Mouse (Mus musculus): ENCODE data around the gene Usp5.
A peak's percentile ranks its signal among the peaks of the same experiment; 100 is the strongest.

Usp5 gene

DNA sequence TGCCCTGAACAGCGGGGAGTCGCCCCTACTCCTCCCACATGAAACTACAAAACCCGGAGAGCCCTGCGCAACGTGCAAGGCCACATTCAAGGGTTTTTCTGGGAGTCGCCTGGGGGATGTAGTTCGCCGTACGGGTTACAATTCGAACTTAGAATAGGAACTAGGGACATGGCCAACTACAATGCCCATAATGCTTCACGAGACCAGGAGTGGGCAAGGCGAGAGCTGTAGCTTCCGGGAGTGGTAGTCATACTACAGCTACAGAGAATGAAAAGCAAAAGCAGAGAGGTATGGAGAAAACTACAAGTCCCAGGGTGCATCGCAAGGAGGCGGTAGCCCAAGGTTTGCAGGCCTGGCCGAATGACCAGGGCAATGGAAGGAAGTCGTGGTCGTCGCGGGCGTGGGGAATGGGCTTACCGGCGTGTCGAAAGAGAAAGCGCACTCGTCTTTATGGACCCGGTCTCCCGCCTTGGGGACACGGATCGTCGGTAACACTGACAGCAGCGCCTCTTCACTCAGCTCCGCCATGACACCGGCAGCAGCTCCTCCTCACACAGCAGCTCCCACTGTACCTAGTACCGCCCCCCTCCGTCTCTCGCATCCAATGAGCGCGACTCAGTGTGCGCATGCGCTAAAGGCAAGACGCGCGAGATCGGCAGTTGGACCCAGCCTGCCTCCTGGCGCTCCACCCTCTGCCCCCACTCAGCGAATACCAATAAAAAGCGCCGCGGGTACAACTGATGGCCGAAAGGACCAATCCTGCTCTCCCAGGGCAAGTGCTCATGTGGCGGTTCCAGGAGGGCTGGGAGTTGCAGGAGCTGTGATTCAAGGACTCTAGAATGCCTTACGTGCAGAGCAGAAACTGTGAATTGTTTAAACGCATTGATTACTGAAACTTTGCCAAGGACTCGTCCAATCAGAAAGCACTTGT, at the start of gene Usp5, which contains the start of gene Cdca3:
Gene Usp5, minus strand, starts transcription at position 617 of the 931 bp plus-strand sequence.
Gene Cdca3, plus strand, starts transcription at position 680 of the 931 bp plus-strand sequence.
- DNase-seq (ENCODE audit: low spot score), result peak; percentile 99

DNA sequence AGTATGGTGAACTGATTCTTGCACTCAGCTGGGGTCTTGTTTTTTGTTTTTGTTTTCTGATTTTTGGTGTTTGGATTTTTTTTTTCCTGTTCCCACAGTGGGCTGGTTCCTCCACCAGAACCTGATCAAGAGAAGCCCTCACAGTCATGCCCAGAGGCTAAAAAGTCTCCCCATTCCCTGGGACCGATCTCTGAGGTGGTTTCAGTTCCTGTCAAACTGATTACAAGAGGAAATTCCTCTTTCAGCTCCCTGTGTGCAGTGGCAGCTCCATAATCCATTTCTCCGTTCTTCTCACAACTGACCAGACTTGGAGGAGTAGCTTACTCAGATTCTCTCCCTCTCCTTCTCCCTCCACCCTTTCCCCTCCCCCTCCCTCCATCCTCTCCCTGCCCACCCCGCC, 45.1 kb upstream of the Usp5 start:
- no peak for DNase-seq (ENCODE audit: low spot score)

GRCm38 (mm10) chr6:124866560-124866959, 37.3 kb upstream of the Usp5 start:
- DNase-seq (ENCODE audit: low spot score), result no peak

DNA sequence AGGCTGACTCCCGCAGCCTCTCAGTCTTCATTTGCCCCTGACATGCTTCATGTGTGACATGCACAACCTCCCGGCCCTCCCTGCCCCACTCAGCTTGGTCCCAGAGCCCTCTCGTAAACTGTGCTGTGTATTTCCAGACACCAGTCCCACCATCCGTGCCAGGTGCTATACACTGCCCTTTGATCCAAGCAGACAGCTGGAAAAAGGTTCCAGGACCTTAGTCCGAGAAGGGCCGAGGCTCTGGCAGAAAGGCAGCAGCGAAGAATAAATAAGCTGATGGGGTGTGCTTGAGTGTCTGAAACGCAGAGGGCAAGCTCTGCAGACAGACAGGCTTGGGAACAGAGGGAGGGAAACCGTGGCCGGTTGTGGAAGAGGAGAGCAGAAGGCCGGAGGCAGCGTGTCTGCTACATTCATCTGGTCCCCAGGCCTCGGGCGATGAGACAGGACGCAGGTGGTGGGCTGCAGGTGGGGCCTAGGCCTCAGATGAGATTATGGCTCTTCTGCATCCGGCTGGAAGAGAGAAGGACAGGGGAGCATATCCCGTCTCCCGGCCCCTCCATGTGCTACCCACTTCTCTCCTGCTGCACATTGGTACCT, 36.6 kb upstream of the Usp5 start:
- no peak for DNase-seq (ENCODE audit: low spot score)

- DNase-seq (ENCODE audit: low spot score), result no peak
These were observed 34.5 kb upstream of the Usp5 start, which contains the start of gene Gpr162 for GRCm38 (mm10) chr6:124863658-124864298. Gpr162 (minus strand) TSS chr6:124863983.

- DNase-seq (ENCODE audit: low spot score), result no peak
These were observed 33.9 kb upstream of the Usp5 start for GRCm38 (mm10) chr6:124863125-124863657.

GRCm38 (mm10) chr6:124862406-124863124, 33.3 kb upstream of the Usp5 start:
- no peak for DNase-seq (ENCODE audit: low spot score)

GRCm38 (mm10) chr6:124861802-124862201, 32.5 kb upstream of the Usp5 start:
- DNase-seq (ENCODE audit: low spot score), result no peak

GRCm38 (mm10) chr6:124861266-124861665, 32.0 kb upstream of the Usp5 start:
- no peak for DNase-seq (ENCODE audit: low spot score)

DNA sequence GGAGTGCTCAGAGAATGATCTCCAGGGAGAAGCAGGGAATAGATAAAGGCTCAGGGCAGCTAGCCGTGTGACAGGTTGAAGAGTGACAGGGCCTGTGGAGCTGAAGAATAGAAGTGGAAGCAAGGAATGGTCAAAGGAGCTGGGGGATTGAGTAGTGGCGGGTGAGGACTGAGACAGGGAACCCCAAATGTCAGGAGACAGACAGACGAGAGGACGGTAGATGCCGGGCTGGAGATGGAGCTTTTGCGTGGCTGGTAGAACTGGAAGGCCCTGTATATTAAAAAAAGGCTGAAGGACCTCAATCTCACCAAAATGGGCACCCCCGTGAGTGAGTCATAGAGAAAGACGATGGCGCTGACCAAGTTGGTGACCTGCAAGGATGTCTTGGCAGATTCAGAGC, 31.2 kb upstream of the Usp5 start:
- DNase-seq (ENCODE audit: low spot score), result no peak

GRCm38 (mm10) chr6:124859725-124860124, 30.4 kb upstream of the Usp5 start:
- peak; percentile 56 for DNase-seq (ENCODE audit: low spot score)

GRCm38 (mm10) chr6:124858561-124859318, 29.5 kb upstream of the Usp5 start:
- DNase-seq (ENCODE audit: low spot score), result no peak

GRCm38 (mm10) chr6:124857840-124858530, 28.7 kb upstream of the Usp5 start:
- DNase-seq (ENCODE audit: low spot score), result no peak

- DNase-seq (ENCODE audit: low spot score), result no peak
These were observed 27.9 kb upstream of the Usp5 start, which contains the start of gene P3h3 for GRCm38 (mm10) chr6:124856916-124857839. P3h3 (minus strand) TSS chr6:124857752.

- DNase-seq (ENCODE audit: low spot score), result no peak
These were observed 27.0 kb upstream of the Usp5 start for GRCm38 (mm10) chr6:124856321-124856720.

GRCm38 (mm10) chr6:124854647-124855046, 25.4 kb upstream of the Usp5 start:
- no peak for DNase-seq (ENCODE audit: low spot score)

- no peak for DNase-seq (ENCODE audit: low spot score)
These were observed 21.3 kb upstream of the Usp5 start for GRCm38 (mm10) chr6:124850535-124850934.

DNA sequence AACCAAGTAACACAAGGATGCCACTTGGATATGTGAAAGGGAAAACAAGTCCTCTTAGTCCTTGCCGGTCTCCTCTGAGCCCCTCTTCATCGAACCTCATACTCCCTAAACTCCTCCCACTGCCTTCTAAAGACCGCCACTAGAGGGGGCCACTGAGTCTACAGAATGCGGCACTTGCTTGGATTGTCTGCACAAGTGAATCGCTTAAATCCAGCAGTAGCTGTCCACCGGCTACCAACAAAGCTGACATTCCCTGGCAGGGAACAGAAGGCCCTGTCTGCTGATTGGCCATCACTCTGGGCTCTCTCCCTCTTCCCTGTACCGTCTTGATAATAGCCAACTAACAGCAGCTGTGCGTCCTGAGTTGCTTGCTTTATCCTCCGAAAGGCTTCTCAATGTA, 18.0 kb upstream of the Usp5 start:
- DNase-seq (ENCODE audit: low spot score), result peak; percentile 79
